Mouse (Mus musculus) kidney, adult 2 months (tissue): Measurements from ENCODE around the gene Capg. TPM values are rescaled to one million over a fixed set of nuclear protein-coding genes. Genes with fewer than 3 reads are reported as not detected.

ENCODE experiments used
- DNase-seq: peaks from one replicate; pipeline ENCODE4 v3.0.0; 2021
- H3K27ac ChIP-seq: fragments of 200-500 bp; 2 replicates; pipeline ENCODE4 v1.5.1; 2012; ENCODE audit warnings: low read depth, low read length, control low read depth, inconsistent platforms; ENCODE audit not compliant: insufficient read depth
- H3K27me3 ChIP-seq: fragments of 200-500 bp; replicated peaks from 2 replicates; pipeline ENCODE4 v1.6.1; 2012; ENCODE audit warnings: mild to moderate bottlenecking, moderate library complexity, low read length, inconsistent platforms; ENCODE audit not compliant: control insufficient read depth, insufficient read depth
- H3K36me3 ChIP-seq: fragments of 200-500 bp; 2 replicates; pipeline ENCODE4 v1.6.1; 2012; ENCODE audit warnings: mild to moderate bottlenecking, moderate library complexity, low read length, inconsistent platforms; ENCODE audit not compliant: control insufficient read depth, insufficient read depth
- H3K4me1 ChIP-seq: fragments of 200-500 bp; 2 replicates; pipeline ENCODE4 v1.6.1; 2011; ENCODE audit warnings: low read length; ENCODE audit not compliant: control insufficient read depth, insufficient read depth
- H3K4me3 ChIP-seq: fragments of 200-500 bp; 2 replicates; pipeline ENCODE4 v1.5.1; 2011; ENCODE audit warnings: mild to moderate bottlenecking, low read depth, low read length, control low read depth; ENCODE audit not compliant: insufficient read depth
- CTCF ChIP-seq: fragments of 200-500 bp; conservative IDR thresholded peaks from 2 replicates; pipeline ENCODE4 v1.5.1; 2011; ENCODE audit warnings: low read depth, mild to moderate bottlenecking, control low read depth, low read length, moderate library complexity, mixed read lengths; ENCODE audit not compliant: insufficient read depth, insufficient read length
- POLR2A ChIP-seq: fragments of 200-500 bp; IDR thresholded peaks from one replicate; pipeline ENCODE4 v1.6.1; 2011; ENCODE audit warnings: low read depth, low read length, control low read depth
- WGBS: fragments of 180-500 bp; shearing (Covaris S2); methylation state at CpG from one replicate; pipeline ENCODE4 v1.1.7; 2018; 5-methylcytosine and 5-hydroxymethylcytosine counted together
- polyA plus RNA-seq: library from polyadenylated mRNA; depleted of rRNA; stranded (reverse); fragments of >200 nt; gene quantifications from 2 replicates; pipeline ENCODE4 v1.2.3, GENCODE M21; 2012

The Capg gene
- polyA plus RNA-seq, 1 experiment: 64.3 TPM

DNA sequence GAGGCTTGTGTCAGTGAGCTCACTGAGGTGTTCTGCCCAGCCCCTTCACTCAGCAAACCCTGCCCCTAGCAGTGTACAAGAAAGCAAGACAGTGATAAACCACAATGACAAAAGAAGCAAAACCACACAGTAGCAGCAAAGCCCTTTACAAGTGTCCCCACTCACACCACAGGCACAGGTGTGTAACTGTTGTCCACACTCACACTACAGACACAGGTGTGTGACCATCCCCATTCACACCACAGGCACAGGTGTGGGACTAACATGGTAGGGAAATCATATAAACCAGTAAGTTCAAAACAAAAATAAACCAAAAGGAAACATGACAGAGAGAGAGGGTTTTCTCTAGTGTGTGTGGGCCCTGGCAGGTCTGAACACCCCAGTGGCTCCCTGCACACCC is 44.1 kb downstream of the Capg start:
- DNase-seq: no peak
- TF ChIP-seq CTCF: no peak
- TF ChIP-seq POLR2A: no peak
- Histone ChIP-seq H3K4me3 (no peak overlapping the region), H3K4me1 (peaks cover 8% of the 10 kb centered on the region), H3K27ac (no peak overlapping the region), H3K27me3 (no peaks in the 10 kb centered on the region), H3K36me3 (no peaks in the 10 kb centered on the region)

DNA sequence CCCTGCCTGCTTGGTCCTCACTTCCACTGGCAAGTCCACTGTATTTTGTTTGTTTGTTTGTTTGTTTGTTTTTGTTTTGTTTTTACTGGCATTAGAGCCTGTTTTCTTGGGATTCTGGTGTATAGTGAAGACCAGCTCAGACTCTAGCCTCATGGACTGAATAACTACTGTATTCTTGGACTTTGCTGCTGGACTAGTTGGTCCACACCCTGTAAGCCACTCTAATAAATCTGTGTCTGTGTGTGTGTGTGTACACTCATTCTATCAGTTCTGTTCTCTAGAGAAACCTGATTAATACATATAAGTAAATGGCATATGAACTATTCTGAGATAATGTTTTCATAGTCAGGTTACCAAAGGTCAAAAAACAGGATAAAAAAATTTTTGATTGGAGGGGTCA is 45.9 kb downstream of the Capg start:
- Histone ChIP-seq H3K36me3 (no peaks in the 10 kb centered on the region), H3K4me1 (no peaks in the 10 kb centered on the region; the same call in 1 of the 2 replicates), H3K4me3 (no peak overlapping the region), H3K27me3 (no peaks in the 10 kb centered on the region), H3K27ac (no peak overlapping the region)
- TF ChIP-seq CTCF (no peak), POLR2A (no peak)
- DNase-seq: no peak

DNA sequence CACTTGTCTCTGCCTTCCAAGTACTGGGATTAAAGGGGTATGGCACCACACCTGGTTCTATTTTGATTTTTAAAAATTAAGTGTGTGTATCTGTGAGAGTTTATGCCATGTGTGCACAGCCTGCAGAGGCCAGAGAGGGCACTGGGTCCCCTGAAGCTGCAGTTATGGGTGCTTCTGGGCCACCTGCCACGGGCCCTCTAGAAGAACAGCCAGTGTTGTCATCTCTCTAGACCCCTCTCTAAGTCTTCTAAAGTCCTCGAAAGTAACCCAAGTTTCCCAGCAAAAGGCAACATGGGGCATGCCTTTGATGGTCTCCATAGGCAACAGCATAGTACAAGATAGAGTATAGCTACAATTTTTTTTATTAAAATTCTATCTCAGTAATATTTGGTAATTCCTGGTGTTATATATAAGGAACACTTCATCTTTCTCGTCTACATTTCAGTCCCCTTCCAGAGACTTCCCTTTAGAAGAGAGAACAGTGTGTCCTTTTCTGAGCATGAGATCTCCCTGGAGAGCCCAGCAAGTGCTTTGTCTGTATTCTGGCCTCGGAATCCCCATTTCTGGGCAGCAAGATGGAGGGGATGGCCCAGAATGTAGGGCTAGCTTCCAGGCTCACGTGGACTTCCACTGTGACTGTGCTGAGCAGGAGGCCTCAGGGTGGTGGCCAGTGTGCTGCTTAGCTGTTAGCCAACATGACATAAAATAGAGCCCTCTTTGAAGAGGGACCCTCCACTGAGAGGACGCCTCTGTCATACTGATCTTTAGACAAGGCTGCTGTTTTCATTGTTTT is 49.0 kb downstream of the Capg start:
- no peak overlapping the region for H3K27ac ChIP-seq
- H3K36me3 ChIP-seq: no peaks in the 10 kb centered on the region
- peaks cover 14% of the 10 kb centered on the region; the same call in 1 of the 2 replicates for H3K4me1 ChIP-seq
- no peaks in the 10 kb centered on the region for H3K27me3 ChIP-seq
- TF ChIP-seq CTCF (no peak), POLR2A (no peak)
- WGBS: 84% methylated on average over 6 of the region's 6 CpGs
- no peak for DNase-seq
- no peak overlapping the region for H3K4me3 ChIP-seq

DNA sequence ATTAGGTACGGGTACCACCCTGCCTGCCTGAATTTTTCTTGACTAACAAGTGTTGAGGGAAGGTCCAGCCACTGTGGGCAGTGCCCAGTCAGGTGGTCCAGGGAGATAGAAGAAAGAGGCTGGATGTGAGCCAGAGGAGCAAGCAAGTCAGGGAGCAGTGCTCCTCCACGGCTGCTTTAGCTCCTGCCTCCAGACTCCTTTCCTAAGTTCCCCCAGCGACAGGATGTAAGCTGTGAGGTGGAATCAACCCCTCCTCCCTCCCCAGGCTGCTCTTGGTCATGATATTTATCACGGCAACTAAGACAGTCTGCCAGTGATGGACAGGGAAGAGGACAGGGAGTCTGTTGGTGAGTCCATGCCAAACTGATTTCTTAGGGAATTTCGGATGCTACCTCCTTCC is 49.7 kb downstream of the Capg start:
- Histone ChIP-seq H3K27ac (no peak overlapping the region), H3K4me1 (peaks cover 14% of the 10 kb centered on the region; the same call in 1 of the 2 replicates), H3K36me3 (no peaks in the 10 kb centered on the region), H3K4me3 (no peak overlapping the region), H3K27me3 (no peaks in the 10 kb centered on the region)
- 64% methylated on average over 5 of the region's 5 CpGs for WGBS
- DNase-seq: no peak
- TF ChIP-seq POLR2A (no peak), CTCF (no peak)

DNA sequence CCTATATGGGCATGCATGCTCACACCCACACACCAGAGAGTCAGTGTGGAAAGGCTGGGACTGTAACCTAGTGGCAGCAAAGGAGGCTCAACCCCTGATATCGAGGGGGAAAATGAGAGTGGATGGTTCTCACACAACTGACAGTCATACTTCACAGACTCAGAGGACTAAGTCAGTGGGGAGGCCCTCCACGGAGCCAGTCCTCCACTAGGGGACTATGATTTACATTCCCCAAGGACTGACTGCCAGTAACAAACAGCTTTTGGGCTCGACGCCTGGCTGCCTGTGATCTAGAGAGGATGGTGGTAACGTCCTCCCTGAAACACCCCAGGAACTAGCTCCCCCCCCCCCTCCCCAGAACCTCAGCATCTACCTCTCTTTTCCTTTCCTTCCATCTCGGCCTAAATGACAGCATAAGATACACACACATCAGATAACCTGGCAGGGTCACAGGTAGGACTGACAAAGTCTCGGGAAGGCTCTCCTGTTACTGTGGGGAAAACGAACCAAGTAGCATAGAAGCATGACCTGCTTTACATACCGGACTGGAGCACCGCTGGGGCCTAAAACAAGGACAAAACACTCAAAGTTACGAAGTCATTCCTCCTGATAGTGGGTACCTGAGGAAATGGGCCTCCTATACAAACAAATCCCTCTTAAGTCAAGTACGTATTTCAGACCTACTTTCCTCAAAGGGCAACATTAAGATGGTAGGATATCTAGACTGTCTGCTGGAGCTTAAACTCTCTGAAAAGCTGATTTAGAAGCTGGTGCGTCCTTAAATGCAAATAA is 53.1 kb downstream of the Capg start:
- H3K27ac ChIP-seq: peak overlapping the region; percentile 83
- H3K4me3 ChIP-seq: peak overlapping the region; percentile 96

DNA sequence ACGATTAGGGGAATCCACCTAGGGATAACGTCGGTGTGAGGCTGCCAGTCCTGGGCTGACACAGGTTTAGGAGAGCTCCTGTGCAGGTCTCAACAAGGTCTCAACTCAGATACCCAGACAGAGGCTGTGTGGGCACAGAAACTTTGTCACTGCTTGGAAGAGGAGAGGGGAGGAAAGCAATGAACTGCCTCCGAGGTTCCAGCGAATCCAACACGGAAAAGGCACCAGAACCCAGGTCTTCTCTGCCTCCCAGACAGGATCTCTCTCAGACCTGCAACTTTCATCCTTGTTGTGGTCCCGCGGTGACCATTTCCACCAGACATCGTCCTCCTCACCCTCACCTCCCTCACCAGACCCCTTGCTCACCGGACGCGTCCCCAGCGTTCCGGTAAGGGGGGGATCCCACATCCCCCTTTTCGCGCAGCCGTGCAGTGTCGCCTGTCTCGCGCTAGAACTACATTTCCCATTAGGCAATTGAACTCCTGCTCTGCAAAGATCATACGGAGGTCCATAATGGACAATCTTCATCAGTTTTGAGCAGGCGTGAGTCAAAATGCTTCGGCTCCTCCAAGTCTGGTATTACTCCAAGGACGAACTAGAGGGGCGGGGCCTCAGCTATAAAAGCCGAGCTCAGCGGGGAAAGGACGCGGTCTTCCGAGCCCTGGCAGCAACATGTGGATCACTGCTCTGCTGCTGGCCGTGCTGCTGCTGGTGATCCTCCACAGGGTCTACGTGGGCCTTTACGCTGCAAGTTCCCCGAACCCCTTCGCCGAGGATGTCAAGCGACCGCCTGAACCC is 54.0 kb downstream of the Capg start, which contains the start of the genes Elmod3 and Retsat:
Gene Elmod3 (minus strand): TSS at position 458 of the 798 bp plus-strand sequence.
Gene Retsat (plus strand): TSS at position 520 of the 798 bp plus-strand sequence.
- H3K4me3 ChIP-seq: peak within 1 kb of the TSS; percentile 96
- whole genome bisulfite sequencing: under 1% methylated on average over 38 of the region's 38 CpGs
- peak; percentile 99 for DNase-seq
- no peaks in the 10 kb centered on the region for H3K27me3 ChIP-seq
- TF ChIP-seq CTCF (no peak), POLR2A (peak; percentile 99)
- peak within 1 kb of the TSS; percentile 96 for H3K27ac ChIP-seq
- H3K4me1 ChIP-seq: peaks cover 21% of the 10 kb centered on the region; the same call in 1 of the 2 replicates
- H3K36me3 ChIP-seq: no peaks in the 10 kb centered on the region

More for the DNA sequence above, 53.1 kb downstream of the Capg start:
- peaks cover 21% of the 10 kb centered on the region; the same call in 1 of the 2 replicates for H3K4me1 ChIP-seq
- no peaks in the 10 kb centered on the region for H3K36me3 ChIP-seq
- no peak for DNase-seq
- H3K27me3 ChIP-seq: no peaks in the 10 kb centered on the region
- TF ChIP-seq POLR2A (no peak), CTCF (no peak)
- 15% methylated on average over 13 of the region's 13 CpGs for WGBS
